Mouse (Mus musculus) adrenal gland, adult (tissue): ENCODE data around the gene Rbm4b.
"Not testable (repeated sequence)": the region's sequence is repeated elsewhere in the genome, so short reads cannot be mapped to it uniquely, and the experiment has no call there.

Experiments
- DNase-seq, 2 experiments: peaks; one replicate each; pipeline ENCODE4 v3.0.0; 2022 to 2023; ENCODE audit warnings: low spot score in 1 of 2; ENCODE audit not compliant: inconsistent age in 2 of 2

Gene Rbm4b

GRCm38 (mm10) chr19:4744026-4744425 is 12.3 kb upstream of the Rbm4b start:
- no peak for DNase-seq

GRCm38 (mm10) chr19:4745057-4745456 is 11.2 kb upstream of the Rbm4b start:
- DNase-seq = peak; percentile 65 to 86

GRCm38 (mm10) chr19:4745681-4746080 is 10.6 kb upstream of the Rbm4b start:
- peak in 1 of 2 experiments; percentile 52 for DNase-seq

- DNase-seq = peak; percentile 72 to 87
These were observed 9.7 kb upstream of the Rbm4b start for GRCm38 (mm10) chr19:4746611-4747010.

- no peak for DNase-seq
These were observed 8.5 kb upstream of the Rbm4b start for GRCm38 (mm10) chr19:4747631-4748312.

GRCm38 (mm10) chr19:4748493-4748892 is 7.8 kb upstream of the Rbm4b start:
- no peak for DNase-seq

GRCm38 (mm10) chr19:4749975-4750374 is 6.3 kb upstream of the Rbm4b start:
- no peak for DNase-seq

GRCm38 (mm10) chr19:4755565-4756192 is 618 bp upstream of the Rbm4b start:
- peak; percentile 91 to 97 for DNase-seq

- DNase-seq = no peak
These were observed 624 bp downstream of the Rbm4b start for GRCm38 (mm10) chr19:4756921-4757320.

GRCm38 (mm10) chr19:4760544-4760943 is 4.2 kb downstream of the Rbm4b start:
- DNase-seq = not testable (repeated sequence)

GRCm38 (mm10) chr19:4762876-4763275 is 6.6 kb downstream of the Rbm4b start:
- peak in 1 of 2 experiments; percentile 53 for DNase-seq

GRCm38 (mm10) chr19:4767507-4768148 is 11.3 kb downstream of the Rbm4b start:
- DNase-seq = no peak

GRCm38 (mm10) chr19:4772785-4773184 is 16.5 kb downstream of the Rbm4b start:
- no peak for DNase-seq

- DNase-seq = no peak
These were observed 26.6 kb downstream of the Rbm4b start for GRCm38 (mm10) chr19:4782891-4783290.

- DNase-seq = no peak
These were observed 28.9 kb downstream of the Rbm4b start for GRCm38 (mm10) chr19:4785206-4785605.

- DNase-seq = no peak
These were observed 30.0 kb downstream of the Rbm4b start for GRCm38 (mm10) chr19:4786313-4786712.

GRCm38 (mm10) chr19:4793281-4793830 is 37.1 kb downstream of the Rbm4b start:
- no peak for DNase-seq

GRCm38 (mm10) chr19:4793831-4794422 is 37.6 kb downstream of the Rbm4b start, which contains the start of gene Rbm4:
TSS of gene Rbm4 (minus strand) at chr19:4793901.
- DNase-seq = peak; percentile 98 to 99

GRCm38 (mm10) chr19:4795929-4796328 is 39.6 kb downstream of the Rbm4b start:
- no peak for DNase-seq

GRCm38 (mm10) chr19:4797846-4798245 is 41.5 kb downstream of the Rbm4b start:
- DNase-seq = no peak

- DNase-seq = no peak
These were observed 42.8 kb downstream of the Rbm4b start for GRCm38 (mm10) chr19:4799083-4799482.
